Mouse (Mus musculus): ENCODE data around the gene Zfp979. TPM values are rescaled to one million over a fixed set of nuclear protein-coding genes. Genes with fewer than 3 reads are reported as not detected.
A peak's percentile ranks its signal among the peaks of the same experiment; 100 is the strongest.
"Not testable (repeated sequence)": the region's sequence is repeated elsewhere in the genome, so short reads cannot be mapped to it uniquely, and the experiment has no call there.

Zfp979 gene
- polyA plus RNA-seq, 1 experiment from 2014 or later = 6.0 TPM

DNA sequence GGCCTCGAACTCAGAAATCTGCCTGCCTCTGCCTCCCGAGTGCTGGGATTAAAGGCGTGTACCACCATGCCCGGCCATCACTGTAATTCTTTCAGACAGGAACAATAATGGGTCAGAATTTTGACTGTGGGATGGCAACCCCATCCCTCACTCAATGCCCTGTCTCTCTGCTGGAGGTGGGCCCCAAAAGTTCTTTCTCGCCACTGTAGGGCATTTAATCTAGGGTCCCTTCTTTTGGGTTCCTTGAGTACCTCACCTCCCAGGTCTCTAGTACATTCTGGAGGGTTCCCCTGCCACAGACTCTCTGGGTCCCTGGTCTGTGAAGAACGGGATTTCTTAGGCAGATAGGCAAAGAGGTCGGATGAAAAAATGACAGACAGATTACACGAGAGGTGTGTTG lies 71.2 kb downstream of the Zfp979 start:
- H3K36me3 ChIP-seq; H3K27ac ChIP-seq; H3K9me3 ChIP-seq; H3K4me3 ChIP-seq; H3K4me1 ChIP-seq; DNase-seq (ENCODE audit: low spot score); H3K27me3 ChIP-seq (ENCODE audit: insufficient read depth, poor library complexity, severe bottlenecking): not testable (repeated sequence)
- 74% methylated on average over 8 of the region's 8 CpGs for WGBS

- H3K9me3 ChIP-seq = peaks cover 4% of the 10 kb centered on the region
- H3K4me3 ChIP-seq = no peak overlapping the region
- no peak overlapping the region for H3K27ac ChIP-seq
- DNase-seq (ENCODE audit: low spot score) = peak; percentile 75
- no peaks in the 10 kb centered on the region for H3K4me1 ChIP-seq
- no peaks in the 10 kb centered on the region for H3K27me3 ChIP-seq (ENCODE audit: insufficient read depth, poor library complexity, severe bottlenecking)
- H3K36me3 ChIP-seq = no peaks in the 10 kb centered on the region
- WGBS = 68% methylated on average over 6 of the region's 6 CpGs
Observed at GRCm38 (mm10) chr4:147565426-147566220, 76.7 kb downstream of the Zfp979 start.

Other genes with a start within 250 kb of the Zfp979 start
- gene Zfp982, start 150.1 kb downstream of the Zfp979 start, polyA plus RNA-seq (2016; fragmentation: Nextera tagmentation; extraction: Ambion mirVana) = 9.8 and 11.9 TPM in 2 replicates
- 0.38 and 0.53 TPM in 2 replicates for gene Gm16503, start 102.3 kb downstream of the Zfp979 start, polyA plus RNA-seq (2016; fragmentation: Nextera tagmentation; extraction: Ambion mirVana)
- gene Zfp985, start 89.2 kb downstream of the Zfp979 start, polyA plus RNA-seq (2016; fragmentation: Nextera tagmentation; extraction: Ambion mirVana) = 0.10 and 0.12 TPM in 2 replicates
- gene Zfp534, start 60.0 kb upstream of the Zfp979 start, polyA plus RNA-seq (2016; fragmentation: Nextera tagmentation; extraction: Ambion mirVana) = not detected in 2 replicates
- gene Zfp984, start 167.3 kb upstream of the Zfp979 start, polyA plus RNA-seq (2016; fragmentation: Nextera tagmentation; extraction: Ambion mirVana) = 8.6 and 10.1 TPM in 2 replicates
- 4.7 and 5.4 TPM in 2 replicates for gene Zfp933, start 205.9 kb upstream of the Zfp979 start, polyA plus RNA-seq (2016; fragmentation: Nextera tagmentation; extraction: Ambion mirVana)
- 36.1 and 49.7 TPM in 2 replicates for gene Miip, start 226.3 kb upstream of the Zfp979 start, polyA plus RNA-seq (2016; fragmentation: Nextera tagmentation; extraction: Ambion mirVana)
- 8.7 and 8.8 TPM in 2 replicates for gene Fv1, start 226.5 kb upstream of the Zfp979 start, polyA plus RNA-seq (2016; fragmentation: Nextera tagmentation; extraction: Ambion mirVana)

All from heart, embryonic 10.5 days (tissue).